Mouse (Mus musculus) testis, postnatal 10 days (tissue): ENCODE measurements around the gene 2210016L21Rik.

ENCODE experiments used
- DNase-seq: peaks from one replicate; pipeline ENCODE4 v3.0.0; 2021; ENCODE audit warnings: low spot score

Gene 2210016L21Rik

DNA sequence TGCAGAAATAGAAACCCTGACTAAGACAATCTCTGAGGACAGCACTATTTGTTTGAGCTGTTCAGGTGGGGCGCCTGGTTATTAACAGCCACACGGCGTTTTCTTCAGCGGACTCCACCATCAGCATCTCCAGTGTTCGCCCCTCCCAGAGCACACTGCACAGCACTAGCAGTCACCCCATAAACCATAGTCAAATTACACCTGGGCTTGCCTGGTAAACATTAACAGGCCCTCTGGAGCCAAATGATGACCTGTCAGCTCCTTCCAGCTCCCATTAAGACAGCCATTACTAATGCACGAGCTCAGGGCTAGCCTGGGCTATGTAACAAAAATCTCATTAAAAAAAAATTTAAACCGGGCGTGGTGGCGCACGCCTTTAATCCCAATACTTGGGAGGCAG lies 3.1 kb downstream of the 2210016L21Rik start:
- no peak for DNase-seq

DNA sequence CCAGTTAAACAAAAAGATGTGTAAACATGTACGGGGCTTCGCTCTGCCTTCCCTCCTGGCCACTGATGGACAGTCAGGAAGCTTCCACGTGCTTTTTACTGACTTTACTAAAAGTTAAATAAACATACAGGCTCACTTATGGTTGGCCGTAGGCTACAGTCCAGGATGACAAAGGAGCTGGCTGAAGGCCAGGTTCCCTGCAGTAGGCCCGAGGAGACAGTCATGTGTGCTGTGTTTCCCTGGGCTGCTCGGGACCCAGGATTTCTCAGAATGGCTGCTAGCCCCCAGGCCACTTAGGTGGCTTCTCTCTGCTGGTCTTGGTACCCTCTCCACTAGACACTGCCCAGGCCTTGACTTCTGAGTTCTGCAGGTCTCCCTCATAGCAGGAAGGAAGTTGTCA lies 6.9 kb downstream of the 2210016L21Rik start:
- no peak for DNase-seq

DNA sequence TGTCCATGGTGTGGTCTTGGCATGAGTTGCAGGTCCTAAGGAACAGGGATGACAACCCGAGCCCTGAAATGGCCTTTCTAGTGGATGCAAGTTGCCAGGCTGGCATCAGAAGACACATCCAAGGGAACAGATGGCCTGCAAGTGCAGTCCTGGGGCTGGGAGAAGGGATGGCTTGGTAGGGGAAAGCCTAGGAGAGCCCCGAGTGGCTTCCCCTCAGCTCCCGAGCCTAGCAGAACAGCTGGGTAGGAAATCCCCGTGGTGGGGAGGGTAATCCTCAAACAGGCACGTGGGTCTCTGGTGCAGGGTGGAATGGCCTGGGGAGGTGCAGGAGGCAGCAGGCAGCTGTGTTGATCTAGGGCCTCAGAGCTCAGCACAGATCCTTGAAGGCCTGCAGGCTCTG lies 7.4 kb downstream of the 2210016L21Rik start:
- no peak for DNase-seq

DNA sequence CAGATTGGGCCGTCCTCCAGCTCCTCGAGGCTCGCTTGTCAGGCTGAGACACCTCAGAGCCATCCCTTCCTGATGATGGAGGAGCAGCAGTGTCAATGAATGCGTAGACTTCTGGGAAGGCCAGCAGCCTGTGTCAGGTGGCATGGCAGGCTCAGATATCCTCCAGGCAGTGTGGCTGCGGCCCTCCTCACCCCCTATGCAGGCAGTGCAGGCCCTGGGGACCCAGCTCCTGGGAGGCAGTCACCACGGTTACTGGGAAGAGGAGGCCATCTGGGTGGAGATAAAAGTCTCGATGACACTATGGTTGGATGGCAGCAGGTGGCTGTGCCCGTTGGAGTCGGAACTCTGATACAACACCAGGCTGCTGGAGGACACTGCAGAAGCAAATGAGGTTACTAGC lies 7.9 kb downstream of the 2210016L21Rik start:
- no peak for DNase-seq

DNA sequence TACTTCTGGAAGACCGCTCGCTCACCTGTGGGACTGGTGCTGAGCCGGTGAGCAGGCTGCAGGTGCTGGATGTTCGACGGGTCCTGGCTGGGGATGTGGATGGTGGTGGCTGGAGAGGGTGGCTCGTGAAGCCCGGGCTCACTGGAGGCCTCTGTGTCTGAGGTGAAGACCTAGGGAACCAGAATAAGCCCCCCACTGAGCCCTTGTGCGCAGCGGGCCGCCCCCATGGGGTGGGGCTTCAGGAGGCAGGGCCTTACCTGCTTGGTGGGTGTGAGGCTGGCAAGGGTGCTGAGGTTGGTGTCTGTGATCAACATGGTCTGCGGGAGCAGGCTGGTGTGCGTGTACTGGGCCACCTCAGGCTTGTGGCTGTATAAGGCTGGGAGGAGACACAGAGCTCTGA lies 8.7 kb downstream of the 2210016L21Rik start:
- no peak for DNase-seq

DNA sequence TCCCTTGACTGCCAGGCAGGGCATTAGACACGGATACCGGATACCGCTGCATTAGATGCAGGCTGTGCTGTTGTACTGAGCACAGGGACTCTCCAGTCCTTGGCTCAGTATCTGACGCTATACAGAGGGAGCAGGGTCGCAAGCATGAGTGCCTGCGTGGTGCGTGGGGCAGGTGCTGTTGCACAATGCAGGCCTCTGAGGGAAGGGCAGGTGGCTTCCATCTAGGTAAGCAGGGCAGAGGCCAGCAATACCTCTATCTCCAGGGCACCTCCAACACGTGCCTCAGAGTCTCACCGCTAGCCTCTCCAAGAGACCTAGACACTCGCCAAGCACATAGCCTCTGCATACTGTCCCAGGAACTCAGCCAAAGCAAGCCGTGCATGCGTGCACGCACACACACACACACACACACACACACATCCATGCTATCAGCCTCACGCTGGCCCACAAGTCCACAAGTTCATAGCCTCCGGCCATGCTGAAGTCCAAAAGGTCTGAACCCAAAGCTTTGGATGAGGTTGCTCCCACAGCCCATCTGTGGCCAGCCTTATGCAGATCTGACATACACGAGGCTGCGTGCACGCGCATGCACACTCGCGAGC lies 9.4 kb downstream of the 2210016L21Rik start:
- DNase-seq, result no peak

DNA sequence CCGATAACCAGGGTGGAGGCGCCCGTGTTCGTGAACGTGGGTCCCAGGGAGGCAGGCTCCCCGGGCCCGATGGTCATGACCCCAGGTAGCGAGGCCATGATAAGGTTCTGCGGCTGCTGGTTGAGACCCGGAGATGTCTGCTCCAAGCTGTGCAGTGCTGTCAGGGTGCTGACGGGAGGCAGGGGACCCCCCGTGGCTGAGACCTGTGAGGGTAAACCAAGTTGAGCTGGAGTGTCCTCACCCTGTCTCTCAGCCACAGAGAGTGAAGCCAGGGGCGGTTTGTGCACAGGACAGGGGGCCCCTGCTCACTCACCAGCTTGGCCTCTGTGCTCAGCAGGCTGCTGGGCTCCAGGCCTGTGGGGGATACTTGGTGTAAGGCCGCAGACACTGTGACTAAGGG lies 11.4 kb downstream of the 2210016L21Rik start:
- DNase-seq, result no peak

DNA sequence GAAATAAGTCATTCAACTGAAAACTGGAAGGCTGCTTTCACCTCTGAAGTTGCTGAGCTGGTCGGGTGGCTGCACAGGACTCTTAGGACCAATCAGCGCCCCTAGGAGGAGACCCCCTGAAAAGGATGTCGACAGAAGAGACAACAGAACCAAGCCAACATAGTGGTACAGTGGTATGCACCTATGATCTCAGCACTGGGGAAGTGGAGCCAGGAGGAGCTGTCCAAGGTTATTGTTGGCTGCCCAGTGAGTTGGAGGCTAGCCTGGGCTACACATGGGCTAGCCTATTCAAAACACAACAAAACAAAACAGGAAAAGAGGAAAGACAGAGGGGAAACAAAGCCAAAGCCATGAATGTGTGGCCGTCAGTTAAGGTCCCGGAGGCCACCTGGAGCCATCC lies 16.1 kb downstream of the 2210016L21Rik start:
- no peak for DNase-seq

DNA sequence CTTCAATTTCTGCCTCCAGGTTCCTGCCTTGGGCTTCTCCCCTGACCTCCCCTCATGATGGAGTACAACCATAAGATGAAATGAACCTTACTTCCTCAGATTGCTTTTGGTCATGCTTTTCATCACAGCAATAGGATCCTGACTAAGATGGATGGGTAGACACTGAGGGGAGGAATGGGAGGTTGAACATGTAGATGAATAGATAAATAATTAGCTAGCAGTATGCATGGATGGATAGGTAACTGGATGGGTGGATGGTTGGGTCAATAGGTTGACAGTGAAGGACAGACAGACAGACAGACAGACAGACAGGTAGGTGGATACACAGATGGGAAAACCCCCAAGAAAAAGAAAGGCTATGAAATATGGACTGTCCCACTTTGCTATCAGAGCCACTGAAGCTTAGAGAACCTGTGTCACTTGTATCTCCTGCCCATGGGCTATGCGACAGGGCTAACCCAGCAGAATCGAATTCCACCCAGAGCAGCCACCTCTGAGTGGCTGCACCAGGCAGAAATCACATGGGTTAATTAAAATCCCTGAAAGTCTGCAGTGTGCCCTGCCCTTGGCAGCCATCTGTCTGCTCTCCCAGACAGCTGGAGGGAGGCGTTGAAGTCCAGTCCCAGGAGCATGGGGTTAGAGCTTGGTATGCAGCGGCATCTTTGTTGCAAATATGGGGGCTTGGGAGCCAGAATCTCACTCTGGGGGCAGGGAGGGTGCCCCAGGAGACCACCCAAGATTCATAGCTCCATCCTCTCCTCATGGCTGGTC lies 19.8 kb downstream of the 2210016L21Rik start:
- no peak for DNase-seq

DNA sequence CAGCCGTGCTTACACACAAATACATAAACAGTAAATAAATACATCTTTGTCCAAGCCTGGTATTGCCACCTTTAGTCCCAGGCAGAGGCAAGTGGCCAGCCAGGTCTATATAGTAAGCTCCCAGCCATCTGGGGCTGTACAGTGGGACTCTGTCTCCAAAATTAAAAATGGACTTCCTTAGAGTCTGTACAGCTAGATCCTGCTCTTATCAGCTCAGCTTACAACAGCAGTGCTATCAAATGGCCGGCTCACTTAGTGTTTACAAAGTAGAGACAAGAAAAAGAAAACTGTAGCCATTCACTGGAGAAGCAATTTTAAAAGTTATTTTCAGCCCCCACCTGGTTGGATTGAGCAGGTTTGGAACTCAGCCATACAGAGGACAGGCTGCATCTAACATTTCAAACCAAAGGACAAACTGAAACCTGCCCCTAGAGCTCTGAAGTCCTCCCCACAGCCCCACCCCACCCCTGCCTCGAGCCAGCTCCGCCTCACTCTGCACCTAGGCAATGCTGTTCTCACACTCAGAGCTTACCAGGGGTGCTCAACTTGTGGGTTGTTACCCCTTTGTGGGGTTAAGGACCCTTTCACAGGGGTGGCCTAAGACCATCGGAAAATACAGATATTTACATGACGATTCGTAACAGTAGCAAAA lies 22.5 kb downstream of the 2210016L21Rik start:
- DNase-seq, result no peak

DNA sequence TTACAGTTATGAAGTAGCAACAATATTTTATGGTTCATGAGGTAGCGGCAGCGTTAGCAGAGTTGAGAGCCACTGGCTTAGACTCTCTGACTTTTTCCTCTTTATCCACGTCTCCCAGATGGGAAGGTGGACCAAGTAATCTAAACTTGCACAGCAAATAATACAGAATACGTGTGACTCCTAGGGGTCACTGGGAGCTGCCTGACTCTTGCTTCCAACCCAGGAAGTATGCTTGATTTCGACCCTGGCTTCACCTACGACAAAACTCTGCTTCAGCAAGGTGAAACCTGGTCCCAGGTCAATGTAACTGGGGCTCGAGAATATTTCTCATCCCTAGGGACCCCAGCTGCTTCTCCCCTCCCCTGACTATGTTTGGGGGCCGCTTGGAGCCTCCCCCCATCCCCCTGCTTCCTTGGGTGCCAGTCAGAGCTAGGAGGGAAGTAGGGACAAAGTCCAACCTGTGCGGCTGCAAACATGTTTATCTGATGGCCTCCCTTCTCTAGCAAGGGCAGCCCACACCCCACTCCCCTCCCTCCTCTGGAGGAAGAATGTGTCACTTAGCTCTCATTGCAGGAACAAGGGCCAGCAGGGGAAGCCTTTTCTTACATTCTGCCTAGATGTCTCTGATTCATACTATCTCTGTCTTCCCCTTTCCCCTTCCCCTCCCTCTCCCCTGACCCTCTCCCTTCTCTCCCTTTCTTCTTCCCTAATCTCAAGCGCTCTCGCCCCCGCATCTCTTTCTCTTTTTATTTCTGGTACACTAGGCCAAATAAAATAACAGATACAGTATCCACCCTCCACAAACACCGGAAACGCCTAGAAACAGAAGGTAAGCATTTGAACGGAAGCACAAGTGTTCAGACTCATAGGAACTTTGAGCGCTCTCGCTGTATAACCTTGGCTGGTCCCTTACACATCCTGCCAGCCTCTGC lies 23.3 kb downstream of the 2210016L21Rik start:
- no peak for DNase-seq

DNA sequence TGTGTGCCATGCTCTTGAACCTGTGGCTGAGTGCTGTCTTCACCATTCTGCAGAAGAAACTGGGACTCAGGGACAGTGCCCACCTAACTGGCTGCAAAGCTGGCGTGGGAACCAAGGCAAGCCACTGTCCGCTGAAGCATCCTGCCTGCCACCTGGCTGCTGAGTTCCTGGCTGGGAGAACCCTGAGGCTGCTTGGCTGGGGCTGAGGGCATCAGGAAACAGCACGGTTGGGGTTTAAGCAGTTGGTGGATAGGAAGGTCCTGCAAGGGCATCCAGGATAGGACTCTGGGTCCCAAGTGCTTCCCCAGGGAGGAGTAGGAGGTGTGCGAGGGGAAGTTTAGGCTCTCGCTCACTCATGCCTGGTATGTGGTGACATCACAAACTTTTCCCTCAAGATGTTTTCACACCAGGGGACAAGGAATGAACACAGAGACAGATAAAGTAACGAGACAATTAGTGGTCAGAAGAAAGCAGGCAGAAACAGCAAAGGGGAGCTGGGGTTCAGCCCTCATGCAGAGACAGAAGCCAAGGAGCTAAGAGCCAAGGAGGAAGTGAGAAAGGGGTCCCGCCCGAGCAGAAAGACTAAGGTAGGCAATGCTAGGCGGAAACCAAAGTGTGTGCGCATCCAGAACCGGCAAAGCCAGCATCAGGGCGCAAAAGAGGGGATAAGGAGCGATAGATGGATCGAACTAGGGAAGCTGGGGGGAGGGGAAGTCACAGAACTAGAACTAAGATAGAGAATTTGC lies 25.7 kb downstream of the 2210016L21Rik start:
- no peak for DNase-seq

DNA sequence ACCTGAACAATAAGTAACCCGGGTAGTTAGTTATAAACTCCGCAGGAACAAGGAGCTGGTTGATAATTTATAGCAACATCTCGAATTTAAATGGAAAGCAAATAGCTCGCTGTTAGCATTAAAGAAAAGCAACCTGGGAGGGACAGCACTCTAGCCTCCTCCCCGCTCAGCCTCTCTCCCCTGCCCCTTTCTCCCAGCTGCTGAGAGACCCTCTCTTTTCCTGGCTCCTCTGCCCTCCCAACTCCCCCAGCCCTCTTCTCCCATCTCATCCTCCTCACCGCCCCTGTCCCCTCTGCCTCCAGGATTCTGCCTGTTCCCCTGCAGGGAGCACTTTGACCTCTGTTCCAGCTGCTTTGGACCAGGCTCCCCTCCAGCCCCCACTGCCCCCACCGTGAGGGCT lies 26.7 kb downstream of the 2210016L21Rik start:
- DNase-seq, result no peak

DNA sequence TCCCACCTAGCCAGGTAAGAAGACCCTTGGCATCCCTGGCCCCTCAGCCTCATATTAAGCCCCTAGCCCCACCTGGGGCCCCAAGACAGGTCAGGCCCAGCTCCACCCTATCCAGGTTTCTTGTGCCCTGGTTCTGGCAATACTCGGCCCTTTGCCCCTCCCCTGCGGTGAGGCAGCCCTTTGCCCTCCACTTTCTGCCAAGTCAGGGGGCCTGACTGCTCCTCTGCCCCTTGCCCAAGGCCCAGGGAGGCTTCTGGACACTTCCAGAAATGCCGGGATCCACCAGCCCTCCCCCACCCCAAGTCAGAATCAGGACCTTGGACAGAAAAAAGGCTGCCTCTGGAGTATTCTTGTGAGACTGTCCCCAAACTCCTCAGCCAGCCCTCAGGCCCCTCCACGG lies 27.1 kb downstream of the 2210016L21Rik start:
- no peak for DNase-seq

DNA sequence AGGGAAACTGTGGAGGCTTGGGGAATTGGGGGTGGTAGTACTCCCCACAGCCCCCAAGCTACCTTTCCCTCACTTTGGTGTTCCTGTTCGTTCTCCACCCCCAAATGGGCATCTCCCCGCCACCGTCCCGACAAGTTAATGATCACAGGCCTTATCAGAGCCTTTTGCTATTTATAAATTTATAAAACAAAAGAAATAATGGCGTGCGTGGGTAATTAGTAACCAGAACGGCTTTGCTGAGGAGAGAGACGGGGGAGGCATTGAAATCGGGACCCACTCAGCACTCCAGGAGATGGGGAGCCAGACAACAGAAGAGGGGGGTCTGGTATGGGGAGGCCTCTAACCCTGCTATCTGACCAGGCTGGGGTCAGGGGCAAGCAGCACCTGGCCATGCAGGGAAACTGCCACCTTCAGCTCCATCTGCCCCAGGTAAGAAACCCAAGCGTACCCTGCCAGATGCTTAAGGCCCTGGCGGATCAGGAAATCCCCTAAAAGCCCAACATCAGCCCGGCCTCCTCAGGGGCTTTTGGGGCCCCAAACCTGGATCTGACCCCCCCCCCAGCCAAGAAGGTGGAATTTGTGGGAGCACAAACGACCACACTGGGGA lies 27.8 kb downstream of the 2210016L21Rik start:
- no peak for DNase-seq

DNA sequence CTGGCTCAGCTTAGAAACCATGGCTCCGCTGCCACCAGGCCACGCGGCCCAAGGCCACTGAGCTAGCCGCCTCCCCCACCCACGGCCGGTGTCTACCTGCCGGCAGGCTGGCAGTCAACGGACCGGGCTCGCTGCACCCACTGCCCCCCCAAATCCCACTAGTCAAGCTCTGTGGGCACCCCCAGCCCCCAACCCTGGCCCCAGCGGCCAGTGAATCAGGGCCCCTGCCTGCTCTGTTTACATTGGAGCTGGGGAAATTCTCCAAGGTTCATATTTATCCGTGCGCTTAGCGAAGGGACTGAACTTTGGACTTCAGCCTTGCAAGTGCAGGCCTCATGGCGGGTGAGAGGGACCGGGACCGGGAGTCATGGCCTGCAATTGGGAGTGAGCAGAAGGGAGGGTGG lies 28.9 kb downstream of the 2210016L21Rik start, which contains the start of gene Hnf1a:
Hnf1a (minus strand) TSS at position 271 of the 404 bp plus-strand sequence.
- no peak for DNase-seq

DNA sequence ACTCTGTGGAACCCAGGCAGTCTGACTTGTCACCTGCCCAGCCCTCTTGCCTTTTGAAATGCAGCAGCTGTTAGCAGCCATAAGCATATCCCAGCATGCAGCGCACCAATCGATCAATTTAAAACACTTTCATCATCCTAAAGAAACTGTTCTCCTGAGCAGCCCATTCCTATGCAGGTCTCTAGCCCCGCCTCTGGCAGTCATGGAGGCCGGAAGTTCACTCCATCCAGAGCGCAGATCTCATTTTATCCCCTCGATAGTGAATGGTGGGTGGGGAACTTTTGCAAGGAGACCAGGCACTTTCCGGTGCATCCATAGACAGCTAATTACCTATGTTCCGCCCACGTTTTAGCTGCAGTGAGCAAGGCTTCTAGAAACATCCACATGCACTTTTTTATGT lies 30.2 kb downstream of the 2210016L21Rik start:
- DNase-seq, result no peak

DNA sequence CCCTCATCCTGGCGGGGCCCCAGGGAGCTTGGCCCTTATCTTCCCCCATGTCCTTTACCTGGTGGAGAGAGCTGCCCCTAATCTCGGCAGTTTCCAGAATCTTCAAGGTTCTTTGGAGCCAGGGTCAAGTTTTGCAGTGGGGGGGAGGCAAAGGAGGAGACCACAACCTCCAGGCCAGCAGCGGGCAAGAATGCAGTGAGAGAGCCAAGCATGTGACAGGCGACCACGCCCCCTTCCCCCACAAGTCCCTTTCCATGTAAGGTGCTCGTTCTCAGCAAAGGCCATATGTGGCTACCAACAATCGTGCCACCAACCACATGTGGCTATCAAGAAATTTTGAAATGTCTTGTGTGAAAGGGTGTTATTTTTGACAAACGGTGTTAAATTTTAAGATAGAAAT lies 31.2 kb downstream of the 2210016L21Rik start:
- DNase-seq, result no peak

DNA sequence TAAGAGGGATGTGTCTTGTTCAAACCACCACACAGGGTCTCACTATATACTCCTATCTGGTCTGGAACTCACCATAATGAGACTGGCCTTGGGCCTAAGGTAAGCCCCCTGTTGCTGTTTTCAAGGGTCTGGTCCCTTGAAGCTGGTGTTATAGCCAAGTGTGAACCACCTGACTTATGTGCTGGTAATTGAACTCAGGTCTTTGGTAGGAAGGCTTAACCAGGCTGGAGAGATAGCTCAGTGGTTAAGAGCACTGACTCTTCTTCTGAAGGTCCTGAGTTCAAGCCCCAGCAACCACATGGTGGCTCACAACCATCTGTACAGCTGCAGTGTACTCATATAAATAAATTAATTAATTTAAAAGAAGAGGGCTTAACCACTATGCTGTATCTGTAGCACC lies 35.0 kb downstream of the 2210016L21Rik start:
- no peak for DNase-seq

DNA sequence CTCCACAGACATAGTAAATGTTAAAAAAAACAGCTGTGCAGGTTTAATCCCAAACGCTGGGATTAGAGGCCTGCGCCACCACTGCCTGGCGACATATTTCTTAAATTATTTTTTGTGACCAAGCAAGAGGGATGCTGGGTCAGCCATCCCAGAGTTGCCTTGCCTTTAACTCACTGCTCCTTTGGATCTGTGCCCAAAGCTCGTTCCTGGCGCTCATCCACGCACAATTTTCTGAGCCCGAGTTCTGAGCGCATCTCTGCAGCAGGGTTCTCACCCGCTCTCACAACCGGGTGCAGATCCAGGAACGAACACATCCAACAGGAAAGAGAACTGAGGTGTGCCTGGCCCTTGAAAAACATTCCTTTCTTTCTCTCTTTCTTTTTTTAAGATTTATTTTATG lies 36.5 kb downstream of the 2210016L21Rik start:
- DNase-seq, result peak; percentile 58

DNA sequence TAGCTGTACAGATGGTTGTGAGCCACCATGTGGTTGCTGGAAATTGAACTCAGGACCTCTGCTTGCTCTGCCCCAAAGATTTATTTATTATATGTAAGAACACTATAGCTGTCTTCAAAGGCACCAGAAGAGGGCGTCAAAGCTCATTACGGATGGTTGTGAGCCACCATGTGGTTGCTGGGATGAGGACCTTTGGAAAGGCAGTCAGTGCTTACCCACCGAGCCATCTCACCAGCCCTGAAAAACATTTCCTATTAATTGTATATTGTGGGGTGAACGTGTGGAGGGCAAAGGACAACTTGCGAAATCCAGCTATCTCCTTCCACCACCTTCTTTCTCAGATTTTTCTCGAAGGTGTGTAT lies 36.9 kb downstream of the 2210016L21Rik start:
- no peak for DNase-seq
